Mouse (Mus musculus): ENCODE data around the gene Ankrd49.

DNA sequence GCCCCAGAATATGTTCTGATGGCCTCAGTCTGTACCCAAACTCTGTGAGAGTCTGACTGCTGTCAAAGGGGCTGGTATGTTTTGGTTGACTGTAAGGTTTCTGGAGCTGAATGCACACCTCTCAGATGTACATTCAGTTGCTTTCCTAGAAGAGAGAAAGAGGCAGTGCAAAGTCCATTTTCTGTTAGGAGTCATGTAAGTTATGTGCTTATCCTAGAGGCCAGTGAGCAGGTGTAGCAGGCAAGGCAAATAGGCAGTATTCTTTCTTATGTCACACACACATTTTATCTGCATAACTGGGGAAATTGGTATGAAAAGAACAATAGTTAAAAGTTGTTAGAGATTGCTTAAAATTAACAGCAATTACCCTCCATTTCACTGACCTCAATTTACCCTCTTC, 30.7 kb downstream of the Ankrd49 start:
- TF ChIP-seq CTCF (IDR thresholded peaks at IDR 0.05; ENCODE audit: extremely low read depth, insufficient read depth, insufficient read length, insufficient replicate concordance): no peak
- no peak for TF ChIP-seq POLR2A (IDR thresholded peaks at IDR 0.05; ENCODE audit: low read depth, low read length)

Measured in spleen, adult 2 months (tissue).